Mouse (Mus musculus): ENCODE data around the gene Dcaf8. TPM values are rescaled to one million over a fixed set of nuclear protein-coding genes. Genes with fewer than 3 reads are reported as not detected.

Gene Dcaf8
- polyA plus RNA-seq, 1 experiment from 2014 or later: 79.8 TPM

DNA sequence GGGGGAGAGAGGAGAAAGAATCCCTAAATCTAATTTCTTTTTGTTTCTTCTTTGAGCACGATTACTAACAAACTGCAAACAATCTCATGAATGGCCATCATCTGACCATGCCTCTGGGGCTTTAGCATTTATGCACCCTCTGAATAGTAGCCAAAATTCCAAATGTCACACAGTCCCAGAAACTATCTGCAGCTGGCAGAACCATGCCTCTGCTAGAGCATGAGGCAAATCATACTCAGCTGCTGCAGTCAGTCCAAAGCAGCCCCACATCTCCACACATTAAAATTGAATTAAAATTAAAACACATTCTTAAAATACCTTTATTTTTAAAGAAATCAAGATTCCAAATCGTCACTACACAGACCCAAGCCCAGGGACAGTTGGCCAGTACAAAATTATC lies 7.7 kb upstream of the Dcaf8 start:
- H3K36me3 ChIP-seq (ENCODE audit: control insufficient read depth, insufficient read depth, low read length): peaks cover 12% of the 10 kb centered on the region
- no peak for DNase-seq
- no peak overlapping the region for H3K9ac ChIP-seq (replicated peaks; ENCODE audit: low read length)
- no peak overlapping the region for H3K27ac ChIP-seq (replicated peaks; ENCODE audit: low read depth, low read length)
- H3K4me3 ChIP-seq (replicated peaks; ENCODE audit: low read depth, low read length): no peak overlapping the region
- no peaks in the 10 kb centered on the region for H3K27me3 ChIP-seq (ENCODE audit: control insufficient read depth, insufficient read depth, low read length)
- 86% methylated on average over 2 of the region's 2 CpGs for WGBS
- H3K4me1 ChIP-seq (ENCODE audit: control insufficient read depth, insufficient read depth, low read length): no peaks in the 10 kb centered on the region
- no peak for ATAC-seq (ENCODE audit: low FRiP score, low TSS enrichment)
- no peaks in the 10 kb centered on the region for H3K9me3 ChIP-seq (ENCODE audit: control insufficient read depth, low read length)
- H3K4me2 ChIP-seq (ENCODE audit: low read length): no peak overlapping the region

- Histone ChIP-seq H3K4me3 (replicated peaks; ENCODE audit: low read depth, low read length) (no peak overlapping the region), H3K27ac (replicated peaks; ENCODE audit: low read depth, low read length) (no peak overlapping the region), H3K27me3 (ENCODE audit: control insufficient read depth, insufficient read depth, low read length) (no peaks in the 10 kb centered on the region), H3K36me3 (ENCODE audit: control insufficient read depth, insufficient read depth, low read length) (peaks cover 6% of the 10 kb centered on the region), H3K9me3 (ENCODE audit: control insufficient read depth, low read length) (no peaks in the 10 kb centered on the region), H3K4me2 (ENCODE audit: low read length) (no peak overlapping the region), H3K9ac (replicated peaks; ENCODE audit: low read length) (no peak overlapping the region), H3K4me1 (ENCODE audit: control insufficient read depth, insufficient read depth, low read length) (no peaks in the 10 kb centered on the region)
- WGBS: 100% methylated on average over 1 of the region's 1 CpGs
- no peak for ATAC-seq (ENCODE audit: low FRiP score, low TSS enrichment)
- no peak for DNase-seq
Observed at GRCm38 (mm10) chr1:172140825-172141224, 7.1 kb upstream of the Dcaf8 start.

DNA sequence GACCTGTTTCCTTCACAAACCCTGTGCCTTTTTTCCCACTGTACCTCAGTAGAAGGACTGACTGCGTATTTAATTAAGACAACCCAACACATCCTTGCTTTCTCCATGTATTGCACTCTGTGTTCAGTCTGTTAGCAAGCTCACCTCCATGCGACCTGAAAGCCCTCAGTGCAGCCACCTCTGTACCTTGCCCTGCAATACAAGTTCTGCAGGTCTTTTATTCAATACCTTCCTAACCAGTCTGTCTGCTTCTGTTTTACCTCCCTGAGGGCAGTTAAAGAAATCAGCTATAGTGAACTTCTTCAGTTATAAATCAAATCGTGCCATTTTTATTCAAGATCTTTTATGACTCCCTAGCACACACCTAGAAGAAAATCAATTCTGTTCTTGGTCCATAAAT lies 6.4 kb upstream of the Dcaf8 start:
- no peaks in the 10 kb centered on the region for H3K36me3 ChIP-seq (ENCODE audit: control insufficient read depth, insufficient read depth, low read length)
- H3K9me3 ChIP-seq (ENCODE audit: control insufficient read depth, low read length): no peaks in the 10 kb centered on the region
- H3K4me1 ChIP-seq (ENCODE audit: control insufficient read depth, insufficient read depth, low read length): no peaks in the 10 kb centered on the region
- H3K4me2 ChIP-seq (ENCODE audit: low read length): no peak overlapping the region
- 84% methylated on average over 3 of the region's 3 CpGs for WGBS
- DNase-seq: no peak
- H3K27ac ChIP-seq (replicated peaks; ENCODE audit: low read depth, low read length): no peak overlapping the region
- no peaks in the 10 kb centered on the region for H3K27me3 ChIP-seq (ENCODE audit: control insufficient read depth, insufficient read depth, low read length)
- no peak overlapping the region for H3K9ac ChIP-seq (replicated peaks; ENCODE audit: low read length)
- ATAC-seq (ENCODE audit: low FRiP score, low TSS enrichment): no peak
- no peak overlapping the region for H3K4me3 ChIP-seq (replicated peaks; ENCODE audit: low read depth, low read length)

DNA sequence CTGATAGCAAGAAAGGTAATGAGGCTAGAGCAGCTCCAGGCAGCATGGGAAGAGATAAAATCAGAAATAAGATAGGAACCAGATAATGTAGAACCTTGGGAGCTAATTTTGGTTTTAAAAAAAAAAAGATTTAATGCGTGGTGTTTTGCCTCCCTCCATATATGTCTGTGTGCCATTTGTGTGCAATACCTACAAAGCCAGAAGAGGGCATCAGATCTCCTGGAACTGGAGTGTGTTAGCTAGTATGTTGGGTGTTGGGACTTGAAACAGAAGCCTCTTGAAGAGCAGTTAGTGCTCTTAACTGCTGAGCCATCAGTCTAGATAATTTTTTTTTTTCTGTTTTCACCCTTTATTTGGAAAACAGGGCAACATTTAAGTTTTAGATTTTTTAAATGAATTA lies 4.3 kb upstream of the Dcaf8 start:
- WGBS: 18% methylated on average over 1 of the region's 1 CpGs
- H3K9me3 ChIP-seq (ENCODE audit: control insufficient read depth, low read length): no peaks in the 10 kb centered on the region
- DNase-seq (peak; percentile 78), ATAC-seq (ENCODE audit: low FRiP score, low TSS enrichment) (no peak)
- H3K4me3 ChIP-seq (replicated peaks; ENCODE audit: low read depth, low read length): no peak overlapping the region
- H3K4me1 ChIP-seq (ENCODE audit: control insufficient read depth, insufficient read depth, low read length): peaks cover 3% of the 10 kb centered on the region; the same call in 1 of the 2 replicates
- H3K27ac ChIP-seq (replicated peaks; ENCODE audit: low read depth, low read length): no peak overlapping the region
- H3K36me3 ChIP-seq (ENCODE audit: control insufficient read depth, insufficient read depth, low read length): no peaks in the 10 kb centered on the region
- H3K27me3 ChIP-seq (ENCODE audit: control insufficient read depth, insufficient read depth, low read length): no peaks in the 10 kb centered on the region
- H3K9ac ChIP-seq (replicated peaks; ENCODE audit: low read length): no peak overlapping the region
- H3K4me2 ChIP-seq (ENCODE audit: low read length): no peak overlapping the region

GRCm38 (mm10) chr1:172148279-172148954 lies 533 bp downstream of the Dcaf8 start:
- Histone ChIP-seq H3K27me3 (ENCODE audit: control insufficient read depth, insufficient read depth, low read length) (no peaks in the 10 kb centered on the region), H3K9ac (replicated peaks; ENCODE audit: low read length) (peak overlapping the region; percentile 99), H3K36me3 (ENCODE audit: control insufficient read depth, insufficient read depth, low read length) (peaks cover 14% of the 10 kb centered on the region), H3K4me2 (ENCODE audit: low read length) (peak overlapping the region; percentile 56), H3K4me3 (replicated peaks; ENCODE audit: low read depth, low read length) (peak overlapping the region; percentile 96), H3K27ac (replicated peaks; ENCODE audit: low read depth, low read length) (peak overlapping the region; percentile 95), H3K9me3 (ENCODE audit: control insufficient read depth, low read length) (no peaks in the 10 kb centered on the region), H3K4me1 (ENCODE audit: control insufficient read depth, insufficient read depth, low read length) (peaks cover 14% of the 10 kb centered on the region)
- DNase-seq (peak; percentile 61), ATAC-seq (ENCODE audit: low FRiP score, low TSS enrichment) (peak; percentile 69)
- under 1% methylated on average over 38 of the region's 40 CpGs for WGBS

- Histone ChIP-seq H3K4me1 (ENCODE audit: control insufficient read depth, insufficient read depth, low read length) (peaks cover 14% of the 10 kb centered on the region), H3K36me3 (ENCODE audit: control insufficient read depth, insufficient read depth, low read length) (peaks cover 21% of the 10 kb centered on the region), H3K9me3 (ENCODE audit: control insufficient read depth, low read length) (no peaks in the 10 kb centered on the region), H3K4me2 (ENCODE audit: low read length) (peak overlapping the region; percentile 56), H3K4me3 (replicated peaks; ENCODE audit: low read depth, low read length) (peak overlapping the region; percentile 96), H3K27me3 (ENCODE audit: control insufficient read depth, insufficient read depth, low read length) (no peaks in the 10 kb centered on the region), H3K27ac (replicated peaks; ENCODE audit: low read depth, low read length) (peak overlapping the region; percentile 95; the same call in 1 of the 2 replicates), H3K9ac (replicated peaks; ENCODE audit: low read length) (peak overlapping the region; percentile 99)
- peak; percentile 17 for DNase-seq
- ATAC-seq (ENCODE audit: low FRiP score, low TSS enrichment): no peak
- 17% methylated on average over 19 of the region's 19 CpGs for WGBS
Observed at GRCm38 (mm10) chr1:172148955-172149815, 1.3 kb downstream of the Dcaf8 start.

DNA sequence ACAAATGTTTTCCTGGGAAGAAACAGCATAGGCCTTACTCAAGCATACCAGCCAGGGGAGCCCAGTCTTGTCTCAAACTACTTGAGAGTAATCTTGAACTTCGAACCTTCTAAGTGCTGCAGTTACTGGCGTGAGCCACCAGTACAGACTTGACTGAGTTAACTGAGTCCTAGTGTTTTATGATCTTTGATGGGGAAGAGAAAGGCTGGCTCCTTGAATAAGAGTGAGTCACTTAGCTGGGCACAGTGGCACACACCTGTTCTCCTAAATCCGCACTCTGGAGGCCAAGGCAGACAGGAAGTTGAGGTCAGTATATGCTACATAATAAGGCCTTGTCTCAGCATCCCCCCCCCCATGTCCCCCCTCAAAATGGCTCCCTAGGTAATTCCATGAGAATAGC lies 6.7 kb downstream of the Dcaf8 start:
- H3K9me3 ChIP-seq (ENCODE audit: control insufficient read depth, low read length): no peaks in the 10 kb centered on the region
- peaks cover 42% of the 10 kb centered on the region for H3K36me3 ChIP-seq (ENCODE audit: control insufficient read depth, insufficient read depth, low read length)
- ATAC-seq (ENCODE audit: low FRiP score, low TSS enrichment) (no peak), DNase-seq (no peak)
- no peaks in the 10 kb centered on the region for H3K27me3 ChIP-seq (ENCODE audit: control insufficient read depth, insufficient read depth, low read length)
- H3K27ac ChIP-seq (replicated peaks; ENCODE audit: low read depth, low read length): no peak overlapping the region
- no peak overlapping the region for H3K4me3 ChIP-seq (replicated peaks; ENCODE audit: low read depth, low read length)
- no peak overlapping the region for H3K9ac ChIP-seq (replicated peaks; ENCODE audit: low read length)
- peaks cover 6% of the 10 kb centered on the region; the same call in 1 of the 2 replicates for H3K4me1 ChIP-seq (ENCODE audit: control insufficient read depth, insufficient read depth, low read length)
- WGBS: 96% methylated on average over 3 of the region's 3 CpGs
- no peak overlapping the region for H3K4me2 ChIP-seq (ENCODE audit: low read length)

DNA sequence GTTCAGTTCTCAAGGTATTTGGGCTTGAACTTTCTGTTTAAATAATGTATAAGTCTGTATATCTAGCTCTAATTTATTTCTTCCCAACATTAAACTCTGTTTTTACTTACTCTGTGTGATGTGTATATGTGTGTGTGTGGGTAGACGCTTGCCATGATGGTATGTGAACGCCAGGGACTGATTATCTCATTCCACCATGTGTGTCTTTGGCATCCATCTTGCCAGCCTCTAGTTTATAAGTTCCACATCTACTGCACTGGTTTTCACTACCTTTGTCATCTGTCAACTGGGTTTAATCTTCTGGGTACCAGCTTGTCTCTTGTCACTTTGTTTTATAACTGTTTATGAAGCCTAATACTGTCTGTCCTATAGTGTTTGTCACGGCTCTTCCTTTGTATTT lies 7.6 kb downstream of the Dcaf8 start:
- Histone ChIP-seq H3K9me3 (ENCODE audit: control insufficient read depth, low read length) (no peaks in the 10 kb centered on the region), H3K27ac (replicated peaks; ENCODE audit: low read depth, low read length) (no peak overlapping the region), H3K27me3 (ENCODE audit: control insufficient read depth, insufficient read depth, low read length) (no peaks in the 10 kb centered on the region), H3K4me1 (ENCODE audit: control insufficient read depth, insufficient read depth, low read length) (no peaks in the 10 kb centered on the region), H3K4me2 (ENCODE audit: low read length) (no peak overlapping the region), H3K36me3 (ENCODE audit: control insufficient read depth, insufficient read depth, low read length) (peaks cover 42% of the 10 kb centered on the region), H3K4me3 (replicated peaks; ENCODE audit: low read depth, low read length) (no peak overlapping the region), H3K9ac (replicated peaks; ENCODE audit: low read length) (no peak overlapping the region)
- WGBS: 97% methylated on average over 3 of the region's 3 CpGs
- no peak for DNase-seq
- no peak for ATAC-seq (ENCODE audit: low FRiP score, low TSS enrichment)

All from midbrain, embryonic 14.5 days (tissue).